Mouse (Mus musculus): ENCODE results near the gene Ctnna3. TPM values are rescaled to one million over a fixed set of nuclear protein-coding genes. Genes with fewer than 3 reads are reported as not detected.
"Not testable (repeated sequence)": the region's sequence is repeated elsewhere in the genome, so short reads cannot be mapped to it uniquely, and the experiment has no call there.

The Ctnna3 gene
- polyA plus RNA-seq (2015; fragmentation: Nextera tagmentation; extraction: Ambion mirVana), result 0.92 and 1.4 TPM in 2 replicates

- under 1% methylated on average over 55 of the region's 55 CpGs for WGBS
These were observed at the start of gene Ctnna3 for GRCm38 (mm10) chr10:63429785-63430305. TSS of gene Ctnna3 (plus strand) at chr10:63430098.

GRCm38 (mm10) chr10:63381498-63382280, 48.2 kb upstream of the Ctnna3 start, which contains the start of gene Sirt1:
TSS of gene Sirt1 (minus strand) at chr10:63381704.
- no peak for ATAC-seq (ENCODE audit: insufficient number of reproducible peaks, low FRiP score, low TSS enrichment, low read depth)
- 5% methylated on average over 24 of the region's 24 CpGs for WGBS
- H3K4me1 ChIP-seq, result peaks cover 8% of the 10 kb centered on the region
- peak within 1 kb of the TSS; percentile 76 for H3K27ac ChIP-seq (replicated peaks)
- H3K9me3 ChIP-seq (replicated peaks), result no peaks in the 10 kb centered on the region
- H3K9ac ChIP-seq, result peak within 1 kb of the TSS; percentile 52
- no peaks in the 10 kb centered on the region for H3K27me3 ChIP-seq
- peak within 1 kb of the TSS; percentile 62 for H3K4me3 ChIP-seq (replicated peaks)
- H3K4me2 ChIP-seq (replicated peaks), result peak within 1 kb of the TSS; percentile 90
- H3K36me3 ChIP-seq, result no peaks in the 10 kb centered on the region

More at GRCm38 (mm10) chr10:63429785-63430305, at the start of gene Ctnna3:
- Histone ChIP-seq H3K27ac (replicated peaks) (peak within 1 kb of the TSS; percentile 82), H3K9ac (peak within 1 kb of the TSS; percentile 49), H3K4me2 (replicated peaks) (peak within 1 kb of the TSS; percentile 77), H3K36me3 (no peaks in the 10 kb centered on the region), H3K4me3 (replicated peaks) (peak within 1 kb of the TSS; percentile 82), H3K4me1 (peaks cover 9% of the 10 kb centered on the region; the same call in 1 of the 2 replicates), H3K9me3 (replicated peaks) (no peaks in the 10 kb centered on the region), H3K27me3 (no peaks in the 10 kb centered on the region)
- peak; percentile 94 for ATAC-seq (ENCODE audit: insufficient number of reproducible peaks, low FRiP score, low TSS enrichment, low read depth)

GRCm38 (mm10) chr10:63382372-63383279, 47.3 kb upstream of the Ctnna3 start, which contains the start of gene Dnajc12:
TSS of gene Dnajc12 (plus strand) at chr10:63382443.
- Histone ChIP-seq H3K27ac (replicated peaks) (peak within 1 kb of the TSS; percentile 76), H3K4me1 (peaks cover 8% of the 10 kb centered on the region), H3K4me3 (replicated peaks) (peak within 1 kb of the TSS; percentile 62), H3K9ac (peak within 1 kb of the TSS; percentile 52), H3K27me3 (no peaks in the 10 kb centered on the region), H3K4me2 (replicated peaks) (peak within 1 kb of the TSS; percentile 90), H3K9me3 (replicated peaks) (no peaks in the 10 kb centered on the region), H3K36me3 (no peaks in the 10 kb centered on the region)
- 1% methylated on average over 28 of the region's 28 CpGs for WGBS
- ATAC-seq (ENCODE audit: insufficient number of reproducible peaks, low FRiP score, low TSS enrichment, low read depth), result peak; percentile 92

GRCm38 (mm10) chr10:63385897-63386296, 44.0 kb upstream of the Ctnna3 start:
- not testable (repeated sequence) for H3K4me1 ChIP-seq; H3K27ac ChIP-seq (replicated peaks); H3K27me3 ChIP-seq; H3K9ac ChIP-seq; H3K36me3 ChIP-seq; ATAC-seq (ENCODE audit: insufficient number of reproducible peaks, low FRiP score, low TSS enrichment, low read depth); H3K9me3 ChIP-seq (replicated peaks)
- peak overlapping the region; percentile 60 for H3K4me3 ChIP-seq (replicated peaks)
- peak overlapping the region; percentile 63 for H3K4me2 ChIP-seq (replicated peaks)
- 19% methylated on average over 5 of the region's 5 CpGs for WGBS

- peak overlapping the region; percentile 82 for H3K27ac ChIP-seq (replicated peaks)
- H3K9me3 ChIP-seq (replicated peaks), result no peaks in the 10 kb centered on the region
- H3K27me3 ChIP-seq, result no peaks in the 10 kb centered on the region
- 0% methylated on average over 19 of the region's 19 CpGs for WGBS
- peak overlapping the region; percentile 35 for H3K9ac ChIP-seq
- H3K4me2 ChIP-seq (replicated peaks), result peak overlapping the region; percentile 63
- H3K4me1 ChIP-seq, result peaks cover 6% of the 10 kb centered on the region
- peak; percentile 49; the same call in 1 of the 2 replicates for ATAC-seq (ENCODE audit: insufficient number of reproducible peaks, low FRiP score, low TSS enrichment, low read depth)
- no peaks in the 10 kb centered on the region for H3K36me3 ChIP-seq
- peak overlapping the region; percentile 60 for H3K4me3 ChIP-seq (replicated peaks)
These were observed 43.5 kb upstream of the Ctnna3 start for GRCm38 (mm10) chr10:63386444-63386843.

GRCm38 (mm10) chr10:63386991-63387390, 42.9 kb upstream of the Ctnna3 start:
- Histone ChIP-seq H3K4me2 (replicated peaks) (peak overlapping the region; percentile 63), H3K27me3 (no peaks in the 10 kb centered on the region), H3K9me3 (replicated peaks) (no peaks in the 10 kb centered on the region), H3K4me1 (0 out of 2 replicates have a peak, but pooled peaks cover under 1% of the 10 kb centered on the region), H3K36me3 (no peaks in the 10 kb centered on the region), H3K27ac (replicated peaks) (peak overlapping the region; percentile 82; the same call in 1 of the 2 replicates), H3K9ac (peak overlapping the region; percentile 35; the same call in 1 of the 2 replicates), H3K4me3 (replicated peaks) (peak overlapping the region; percentile 60)
- ATAC-seq (ENCODE audit: insufficient number of reproducible peaks, low FRiP score, low TSS enrichment, low read depth), result no peak
- WGBS, result 2% methylated on average over 10 of the region's 10 CpGs

- H3K9ac ChIP-seq, result no peak overlapping the region
- no peak overlapping the region for H3K4me2 ChIP-seq (replicated peaks)
- no peaks in the 10 kb centered on the region for H3K9me3 ChIP-seq (replicated peaks)
- no peaks in the 10 kb centered on the region for H3K4me1 ChIP-seq
- H3K27ac ChIP-seq (replicated peaks), result no peak overlapping the region
- no peak overlapping the region for H3K4me3 ChIP-seq (replicated peaks)
- no peaks in the 10 kb centered on the region for H3K36me3 ChIP-seq
- 64% methylated on average over 4 of the region's 4 CpGs for WGBS
- no peak for ATAC-seq (ENCODE audit: insufficient number of reproducible peaks, low FRiP score, low TSS enrichment, low read depth)
- no peaks in the 10 kb centered on the region for H3K27me3 ChIP-seq
These were observed 41.0 kb upstream of the Ctnna3 start for GRCm38 (mm10) chr10:63388948-63389347.

GRCm38 (mm10) chr10:63396963-63397362, 32.9 kb upstream of the Ctnna3 start:
- Histone ChIP-seq H3K4me2 (replicated peaks) (no peak overlapping the region), H3K4me3 (replicated peaks) (no peak overlapping the region), H3K9ac (no peak overlapping the region), H3K27me3 (no peaks in the 10 kb centered on the region), H3K27ac (replicated peaks) (no peak overlapping the region), H3K36me3 (no peaks in the 10 kb centered on the region), H3K4me1 (no peaks in the 10 kb centered on the region), H3K9me3 (replicated peaks) (no peaks in the 10 kb centered on the region)
- 89% methylated on average over 10 of the region's 10 CpGs for WGBS
- no peak for ATAC-seq (ENCODE audit: insufficient number of reproducible peaks, low FRiP score, low TSS enrichment, low read depth)

GRCm38 (mm10) chr10:63402731-63403504, 27.0 kb upstream of the Ctnna3 start:
- Histone ChIP-seq H3K4me2 (replicated peaks) (no peak overlapping the region), H3K9ac (no peak overlapping the region), H3K4me1 (no peaks in the 10 kb centered on the region), H3K9me3 (replicated peaks) (no peaks in the 10 kb centered on the region), H3K36me3 (no peaks in the 10 kb centered on the region), H3K27me3 (no peaks in the 10 kb centered on the region), H3K4me3 (replicated peaks) (no peak overlapping the region), H3K27ac (replicated peaks) (no peak overlapping the region)
- ATAC-seq (ENCODE audit: insufficient number of reproducible peaks, low FRiP score, low TSS enrichment, low read depth), result no peak
- WGBS, result 89% methylated on average over 5 of the region's 5 CpGs

GRCm38 (mm10) chr10:63403636-63404035, 26.3 kb upstream of the Ctnna3 start:
- H3K27me3 ChIP-seq, result no peaks in the 10 kb centered on the region
- H3K4me1 ChIP-seq, result no peaks in the 10 kb centered on the region
- H3K4me3 ChIP-seq (replicated peaks), result no peak overlapping the region
- WGBS, result 83% methylated on average over 2 of the region's 2 CpGs
- no peaks in the 10 kb centered on the region for H3K36me3 ChIP-seq
- no peaks in the 10 kb centered on the region for H3K9me3 ChIP-seq (replicated peaks)
- no peak overlapping the region for H3K4me2 ChIP-seq (replicated peaks)
- no peak overlapping the region for H3K9ac ChIP-seq
- no peak overlapping the region for H3K27ac ChIP-seq (replicated peaks)
- no peak for ATAC-seq (ENCODE audit: insufficient number of reproducible peaks, low FRiP score, low TSS enrichment, low read depth)

All from embryonic facial prominence, embryonic 15.5 days (tissue).